Mouse (Mus musculus) intestine, postnatal 0 days (tissue): Measurements from ENCODE around the gene 9130019O22Rik. TPM values are rescaled to one million over a fixed set of nuclear protein-coding genes. Genes with fewer than 3 reads are reported as not detected.

ENCODE experiments used
- ATAC-seq: fragments of 200-750 bp; cut with Nextera tagmentation; 2 replicates; pipeline ENCODE4 v1.8.0; 2017; ENCODE audit warnings: mild to moderate bottlenecking, moderate TSS enrichment, moderate library complexity
- H3K27ac ChIP-seq: fragments of 300-500 bp; sonication (generic); 2 replicates; pipeline ENCODE4 v1.5.1; 2014; ENCODE audit warnings: mild to moderate bottlenecking, low read depth, low read length, moderate library complexity
- H3K27me3 ChIP-seq: fragments of 300-500 bp; sonication (generic); replicated peaks from 2 replicates; pipeline ENCODE4 v1.6.1; 2014; ENCODE audit warnings: low read length, mixed read lengths; ENCODE audit not compliant: control insufficient read depth, insufficient read depth
- H3K36me3 ChIP-seq: fragments of 300-500 bp; sonication (generic); 2 replicates; pipeline ENCODE4 v1.6.1; 2014; ENCODE audit warnings: mild to moderate bottlenecking, moderate library complexity; ENCODE audit not compliant: control insufficient read depth, insufficient read depth
- H3K4me1 ChIP-seq: fragments of 300-500 bp; sonication (generic); replicated peaks from 2 replicates; pipeline ENCODE4 v1.6.1; 2014; ENCODE audit warnings: antibody characterized with exemption, low read length, mixed read lengths; ENCODE audit not compliant: control insufficient read depth, insufficient read depth
- H3K4me2 ChIP-seq: fragments of 300-500 bp; sonication (generic); replicated peaks from 2 replicates; pipeline ENCODE4 v1.6.1; 2014; ENCODE audit warnings: low read depth, mild to moderate bottlenecking, moderate library complexity
- H3K4me3 ChIP-seq: fragments of 300-500 bp; sonication (generic); 2 replicates; pipeline ENCODE4 v1.5.1; 2014; ENCODE audit warnings: low read depth, low read length
- H3K9ac ChIP-seq: fragments of 300-500 bp; sonication (generic); 2 replicates; pipeline ENCODE4 v1.6.1; 2014; ENCODE audit warnings: mild to moderate bottlenecking, low read depth, low read length
- H3K9me3 ChIP-seq: fragments of 300-500 bp; sonication (generic); 2 replicates; pipeline ENCODE4 v1.6.1; 2016; ENCODE audit warnings: mixed run types; ENCODE audit not compliant: control insufficient read depth
- CTCF ChIP-seq: sonication (generic); IDR thresholded peaks from 2 replicates; pipeline ENCODE4 v1.5.1; 2016; ENCODE audit warnings: low read depth, mild to moderate bottlenecking, control low read depth, antibody characterized with exemption, moderate library complexity
- WGBS: fragments of 180-500 bp; shearing (Covaris S2); extraction: QIAGEN DNeasy Blood & Tissue Kit; methylation state at CpG from one replicate; pipeline ENCODE4 v1.1.7; 2014; 5-methylcytosine and 5-hydroxymethylcytosine counted together
- polyA plus RNA-seq: library from polyadenylated mRNA; unstranded; fragments of >200 nt; fragmentation: Nextera tagmentation; extraction: Ambion mirVana; gene quantifications from 2 replicates; pipeline ENCODE4 v1.2.1, GENCODE M21; 2015

9130019O22Rik gene
- polyA plus RNA-seq, 1 experiment from 2014 or later, result 4.7 TPM

DNA sequence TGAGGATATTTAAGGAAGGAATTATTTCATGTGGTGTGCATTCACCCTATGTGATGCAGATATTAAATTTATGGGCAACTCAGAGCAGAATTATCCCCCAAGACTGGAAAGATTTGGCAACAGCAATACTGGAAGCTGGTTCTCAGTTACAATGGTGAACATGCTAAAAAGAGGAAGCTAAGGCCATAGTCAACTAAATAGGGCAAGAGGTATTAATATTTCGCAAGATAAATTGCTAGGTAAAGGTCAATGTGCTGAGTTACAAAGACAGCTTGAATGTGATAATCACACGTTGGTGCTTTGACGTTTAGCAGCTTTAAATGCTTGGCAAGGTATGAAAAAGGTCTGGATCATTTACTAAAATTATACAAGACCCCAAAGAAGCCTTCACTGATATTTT, 31.2 kb downstream of the 9130019O22Rik start:
- Histone ChIP-seq H3K36me3 (no peaks in the 10 kb centered on the region), H3K9me3 (no peaks in the 10 kb centered on the region), H3K27me3 (no peaks in the 10 kb centered on the region), H3K4me3 (no peak overlapping the region), H3K4me2 (no peak overlapping the region), H3K9ac (no peak overlapping the region), H3K4me1 (0 out of 2 replicates have a peak, but pooled peaks cover 3% of the 10 kb centered on the region), H3K27ac (no peak overlapping the region; the same call in 1 of the 2 replicates)
- no peak for TF ChIP-seq CTCF
- 33% methylated on average over 3 of the region's 3 CpGs for WGBS
- no peak; the same call in 1 of the 2 replicates for ATAC-seq

DNA sequence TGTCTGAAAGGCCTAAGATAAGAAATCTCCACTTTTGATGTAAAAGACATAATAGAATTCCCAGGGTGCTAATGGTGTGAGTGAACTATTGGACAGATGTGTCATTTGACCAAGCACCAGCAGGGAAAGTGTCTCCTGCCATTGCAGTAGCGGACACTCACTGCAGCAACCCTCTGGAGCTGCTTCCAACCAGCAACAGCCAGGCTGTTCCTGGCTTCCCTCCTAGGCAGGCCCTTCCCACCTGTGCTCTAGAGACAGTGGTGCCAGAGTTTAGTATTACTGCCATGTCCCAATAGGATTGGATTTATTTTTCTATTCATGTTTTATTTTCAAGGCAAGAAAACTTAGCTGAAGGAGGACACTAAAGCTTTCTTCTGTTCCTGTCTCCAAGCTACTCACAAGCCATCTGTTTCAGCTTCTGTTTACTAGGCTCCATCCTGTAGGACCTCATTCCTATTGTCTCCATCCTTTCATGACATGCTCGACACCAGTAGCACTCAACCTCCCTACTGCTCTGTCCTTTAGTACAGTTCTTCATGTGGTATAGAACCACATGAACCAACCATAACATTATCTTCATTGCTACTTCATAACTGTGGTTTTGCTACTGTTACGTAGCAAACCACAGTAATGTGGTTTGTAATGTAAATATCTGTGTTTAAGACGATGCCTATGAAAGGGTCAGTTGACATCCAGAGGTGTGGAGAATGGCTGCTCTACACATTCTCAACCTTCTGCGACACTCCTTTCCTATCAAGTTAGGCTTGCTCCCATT, 35.5 kb downstream of the 9130019O22Rik start:
- ATAC-seq, result no peak
- TF ChIP-seq CTCF, result no peak
- no peak overlapping the region for H3K27ac ChIP-seq
- H3K9ac ChIP-seq, result no peak overlapping the region
- H3K36me3 ChIP-seq, result no peaks in the 10 kb centered on the region
- no peak overlapping the region for H3K4me2 ChIP-seq
- H3K4me1 ChIP-seq, result 0 out of 2 replicates have a peak, but pooled peaks cover 2% of the 10 kb centered on the region
- no peaks in the 10 kb centered on the region for H3K9me3 ChIP-seq
- no peaks in the 10 kb centered on the region for H3K27me3 ChIP-seq
- no peak overlapping the region for H3K4me3 ChIP-seq
- WGBS, result 83% methylated on average over 5 of the region's 5 CpGs

DNA sequence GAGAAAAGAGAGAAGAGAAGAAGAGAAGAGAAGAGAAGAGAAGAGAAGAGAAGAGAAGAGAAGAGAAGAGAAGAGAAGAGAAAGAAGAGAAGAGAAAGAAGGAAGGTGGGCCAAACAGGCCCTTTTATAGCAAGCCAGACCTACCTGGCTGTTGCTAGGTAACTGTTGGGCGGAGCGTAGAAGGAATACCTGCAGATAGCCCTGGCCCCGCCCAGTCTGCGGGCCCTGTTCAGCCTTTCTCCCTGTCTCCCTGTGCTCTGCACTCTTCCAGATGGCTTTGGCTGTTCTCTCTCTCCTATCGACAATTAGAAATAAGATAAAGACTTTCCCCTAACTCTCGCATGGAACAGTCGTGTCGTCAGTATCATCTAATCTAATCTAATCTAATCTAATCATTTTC, 40.3 kb downstream of the 9130019O22Rik start:
- WGBS, result 8% methylated on average over 8 of the region's 8 CpGs
- Histone ChIP-seq H3K27me3 (no peaks in the 10 kb centered on the region), H3K4me3 (peak overlapping the region; percentile 75), H3K9me3 (no peaks in the 10 kb centered on the region), H3K9ac (peak overlapping the region; percentile 85), H3K27ac (peak overlapping the region; percentile 99), H3K36me3 (peaks cover 8% of the 10 kb centered on the region; the same call in 1 of the 2 replicates), H3K4me1 (peaks cover 2% of the 10 kb centered on the region; the same call in 1 of the 2 replicates), H3K4me2 (peak overlapping the region; percentile 84)
- peak; percentile 52 for ATAC-seq
- TF ChIP-seq CTCF, result no peak

DNA sequence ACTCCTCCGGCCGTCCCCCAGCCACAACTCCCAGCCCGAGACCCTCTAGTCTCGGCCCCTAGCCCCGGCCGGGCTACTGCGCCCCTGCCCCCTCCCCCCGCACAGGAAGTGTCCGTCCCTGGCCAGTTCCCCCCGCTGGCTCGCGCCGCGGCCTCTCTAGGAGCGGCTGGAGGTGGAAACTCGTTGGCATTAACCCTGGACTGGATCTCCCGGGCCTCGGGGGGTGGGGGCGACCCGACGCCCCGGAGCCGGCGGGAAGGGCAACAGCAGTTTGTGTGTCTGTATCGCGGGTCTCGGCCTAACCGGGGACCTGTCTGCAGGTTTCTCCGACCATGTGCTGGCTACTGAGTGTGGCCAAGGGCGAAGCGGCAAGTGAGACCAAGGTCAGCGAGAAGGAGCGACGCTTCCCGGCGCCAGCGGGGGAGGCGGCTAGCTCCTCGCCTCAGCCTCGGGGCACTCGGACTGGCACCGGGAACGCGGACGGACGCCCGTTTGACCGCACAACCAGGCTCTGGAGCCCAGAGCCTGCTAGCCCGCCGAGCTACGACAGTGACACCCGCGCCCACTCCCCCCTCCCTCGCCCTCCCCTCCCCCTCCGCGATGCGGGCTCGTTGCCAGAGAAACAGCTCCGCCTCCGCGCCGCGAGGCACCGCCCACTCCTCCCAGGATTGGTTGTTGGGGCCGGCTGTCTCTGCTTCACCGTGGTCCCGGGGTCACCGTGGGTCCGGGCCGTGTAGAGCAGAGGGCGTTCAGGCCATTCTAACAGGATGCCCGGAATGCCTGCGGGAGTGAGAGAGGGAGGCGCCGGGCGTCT, 41.2 kb downstream of the 9130019O22Rik start, which contains the start of gene Zfp768:
TSS of gene Zfp768 (minus strand) at position 78 of the 814 bp plus-strand sequence.
- H3K9ac ChIP-seq, result peak within 1 kb of the TSS; percentile 85
- H3K27ac ChIP-seq, result peak within 1 kb of the TSS; percentile 99
- ATAC-seq, result peak; percentile 86
- H3K27me3 ChIP-seq, result no peaks in the 10 kb centered on the region
- H3K4me1 ChIP-seq, result peaks cover 2% of the 10 kb centered on the region; the same call in 1 of the 2 replicates
- H3K36me3 ChIP-seq, result peaks cover 8% of the 10 kb centered on the region; the same call in 1 of the 2 replicates
- TF ChIP-seq CTCF, result no peak
- H3K9me3 ChIP-seq, result no peaks in the 10 kb centered on the region
- peak within 1 kb of the TSS; percentile 84 for H3K4me2 ChIP-seq
- under 1% methylated on average over 73 of the region's 76 CpGs for WGBS
- peak within 1 kb of the TSS; percentile 75 for H3K4me3 ChIP-seq

DNA sequence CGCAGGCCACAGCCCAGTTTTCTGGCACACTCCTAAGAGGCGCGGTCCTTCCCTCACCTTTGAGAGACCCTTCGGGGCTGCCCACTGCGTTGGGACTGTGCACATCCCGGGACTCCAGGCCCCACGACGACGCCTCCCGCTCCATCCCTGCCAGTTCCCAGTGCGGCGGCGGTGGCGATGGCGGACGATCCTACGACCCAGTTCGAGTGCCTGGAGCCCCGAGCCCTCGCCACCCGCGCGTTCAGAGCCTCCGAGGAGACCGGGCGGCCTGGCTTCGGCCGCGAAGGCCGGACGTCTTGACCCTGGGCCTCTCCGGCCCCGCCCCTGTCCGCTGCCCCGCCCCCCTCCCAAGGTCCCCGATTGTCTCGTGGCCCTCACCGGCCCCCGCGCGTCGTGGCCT, 41.9 kb downstream of the 9130019O22Rik start:
- H3K9me3 ChIP-seq, result no peaks in the 10 kb centered on the region
- peak overlapping the region; percentile 85 for H3K9ac ChIP-seq
- H3K27ac ChIP-seq, result peak overlapping the region; percentile 99
- ATAC-seq, result peak; percentile 41
- H3K4me1 ChIP-seq, result peaks cover 2% of the 10 kb centered on the region; the same call in 1 of the 2 replicates
- peak overlapping the region; percentile 84 for H3K4me2 ChIP-seq
- H3K36me3 ChIP-seq, result peaks cover 8% of the 10 kb centered on the region; the same call in 1 of the 2 replicates
- H3K4me3 ChIP-seq, result peak overlapping the region; percentile 75
- H3K27me3 ChIP-seq, result no peaks in the 10 kb centered on the region
- WGBS, result under 1% methylated on average over 41 of the region's 42 CpGs
- TF ChIP-seq CTCF, result no peak

DNA sequence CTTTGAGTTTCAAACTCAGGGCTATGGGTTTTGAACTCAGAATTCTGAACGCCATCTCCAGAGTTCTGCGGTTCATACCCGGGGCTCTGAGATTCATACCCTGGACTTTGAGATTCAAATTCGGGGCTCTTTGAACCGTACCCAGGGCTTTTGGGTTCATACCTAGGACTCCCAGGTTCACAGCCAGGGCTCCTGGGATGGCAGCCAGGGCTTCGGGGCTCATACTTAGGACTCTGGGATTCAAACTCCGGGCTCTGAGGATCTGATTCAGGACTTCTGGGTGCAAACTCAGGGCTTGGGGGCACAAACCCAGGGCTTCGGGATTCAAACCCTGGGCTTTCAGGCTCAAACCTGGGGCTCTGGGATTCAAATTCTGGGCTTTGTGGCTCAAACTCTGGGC, 42.6 kb downstream of the 9130019O22Rik start:
- Histone ChIP-seq H3K9me3 (no peaks in the 10 kb centered on the region), H3K4me1 (peaks cover 2% of the 10 kb centered on the region; the same call in 1 of the 2 replicates), H3K27ac (no peak overlapping the region), H3K4me3 (peak overlapping the region; percentile 75), H3K36me3 (peaks cover 8% of the 10 kb centered on the region; the same call in 1 of the 2 replicates), H3K27me3 (no peaks in the 10 kb centered on the region), H3K9ac (peak overlapping the region; percentile 85), H3K4me2 (peak overlapping the region; percentile 84)
- no peak for TF ChIP-seq CTCF
- no peak for ATAC-seq
- WGBS, result 86% methylated on average over 8 of the region's 8 CpGs
